Mouse (Mus musculus) kidney, postnatal 10 days (tissue): ENCODE measurements around the gene Ttf2.

Source experiments
- DNase-seq: peaks from one replicate; pipeline ENCODE4 v3.0.0; 2021; ENCODE audit warnings: mixed read lengths

Gene Ttf2

GRCm38 (mm10) chr3:100910621-100911020, 58.8 kb downstream of the Ttf2 start:
- DNase-seq, result peak; percentile 27

DNA sequence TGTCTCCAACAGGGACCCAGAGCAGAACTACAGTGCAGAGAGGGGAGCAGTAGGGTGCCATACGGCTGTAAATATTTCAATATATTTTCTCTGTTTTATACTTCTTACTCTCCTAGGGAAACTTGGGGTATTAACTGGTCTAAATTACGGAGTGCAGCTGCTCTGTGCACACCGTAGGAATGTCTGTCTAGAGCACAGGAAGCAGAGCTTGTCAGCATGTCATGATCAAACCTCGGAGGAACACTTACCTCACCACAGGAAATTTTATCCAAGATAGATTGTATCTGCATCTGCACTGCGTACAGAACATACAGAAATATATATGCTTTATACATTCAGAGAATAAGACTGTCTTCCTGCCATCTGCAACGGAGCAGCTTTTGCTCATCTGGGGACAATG, 60.9 kb downstream of the Ttf2 start:
- no peak for DNase-seq

- peak; percentile 34 for DNase-seq
Measured at GRCm38 (mm10) chr3:100906916-100907315, 62.5 kb downstream of the Ttf2 start.

DNA sequence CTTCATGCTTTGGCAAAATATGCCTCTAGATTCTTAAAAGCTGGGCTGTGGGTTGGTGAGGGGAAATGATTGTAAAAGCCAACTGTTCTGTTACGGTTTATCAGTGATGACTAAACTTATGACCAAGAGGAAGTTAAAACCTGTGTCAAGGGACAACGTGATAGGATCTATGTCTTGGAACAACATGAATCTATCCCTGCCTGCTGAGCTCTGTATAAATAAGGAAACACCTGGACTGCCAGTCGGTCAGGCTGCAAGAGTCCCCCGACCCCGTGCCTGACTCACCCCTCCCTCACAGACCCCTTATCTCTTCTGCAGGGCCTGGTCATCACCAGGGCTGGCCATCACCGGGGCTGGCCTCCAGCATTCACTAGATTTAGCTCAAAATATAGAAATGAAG, 63.3 kb downstream of the Ttf2 start:
- DNase-seq, result no peak

DNA sequence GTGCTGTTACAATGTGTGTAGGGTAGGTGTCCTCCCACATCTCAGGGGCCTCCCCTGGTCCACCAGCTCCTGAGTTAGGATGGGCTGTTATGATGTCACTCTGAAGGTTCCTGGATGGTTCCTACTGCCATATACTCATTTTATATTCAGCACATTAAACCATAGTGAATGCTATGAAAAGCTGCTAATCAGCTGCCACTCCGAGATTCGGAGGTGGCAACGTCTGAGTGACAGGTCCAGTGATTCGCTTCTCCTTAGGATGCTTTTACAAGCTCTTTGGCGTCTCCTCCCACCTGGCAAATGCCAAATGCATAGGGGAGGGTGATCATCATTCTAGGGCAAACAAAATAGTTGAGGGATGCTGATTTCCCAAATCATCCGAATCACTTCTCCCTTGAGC, 74.0 kb downstream of the Ttf2 start:
- no peak for DNase-seq

DNA sequence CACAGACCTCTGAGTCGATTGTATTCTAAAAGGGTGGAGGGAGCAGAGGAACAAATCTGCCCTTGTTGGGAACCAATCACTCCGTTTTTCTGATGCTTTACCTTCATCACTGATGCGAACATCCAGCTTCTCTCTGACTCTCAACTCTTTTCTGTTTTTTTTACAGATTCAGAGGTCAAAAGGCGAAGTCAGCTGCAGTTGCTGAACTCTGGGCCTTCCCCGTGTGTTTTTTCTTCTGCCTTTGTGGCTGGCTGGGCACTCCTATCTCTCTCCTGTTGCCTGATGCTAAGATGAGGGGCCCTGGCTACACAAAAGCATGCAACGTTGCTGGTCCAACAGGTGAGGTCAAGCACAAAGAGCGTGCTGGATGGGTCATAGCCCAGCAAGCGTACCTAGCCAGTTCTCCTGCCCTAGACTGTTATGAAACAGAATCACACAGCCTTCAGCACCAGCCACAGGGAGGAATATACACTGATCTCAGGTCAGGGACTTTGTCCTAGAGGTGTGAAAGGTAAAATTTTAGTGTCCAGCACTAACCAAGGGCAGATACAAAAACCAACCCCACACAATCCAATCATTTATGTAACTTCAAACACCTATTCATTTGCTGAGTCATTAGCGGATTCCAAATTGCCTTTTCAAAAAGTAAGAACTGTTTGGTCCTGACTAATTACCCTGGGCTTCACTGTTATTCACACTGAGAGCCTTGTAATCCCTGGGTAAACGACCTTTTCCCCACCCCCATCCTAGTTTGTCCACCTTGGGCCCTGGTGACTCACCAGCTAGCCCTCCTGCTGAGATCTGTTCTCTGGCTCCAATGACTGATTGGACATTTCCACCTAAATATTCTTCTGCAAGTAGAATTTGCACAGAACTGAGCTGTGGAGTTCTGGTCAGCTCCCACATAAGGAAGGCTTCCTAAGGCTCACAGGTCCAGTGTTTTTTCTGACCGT, 76.8 kb downstream of the Ttf2 start:
- no peak for DNase-seq

DNA sequence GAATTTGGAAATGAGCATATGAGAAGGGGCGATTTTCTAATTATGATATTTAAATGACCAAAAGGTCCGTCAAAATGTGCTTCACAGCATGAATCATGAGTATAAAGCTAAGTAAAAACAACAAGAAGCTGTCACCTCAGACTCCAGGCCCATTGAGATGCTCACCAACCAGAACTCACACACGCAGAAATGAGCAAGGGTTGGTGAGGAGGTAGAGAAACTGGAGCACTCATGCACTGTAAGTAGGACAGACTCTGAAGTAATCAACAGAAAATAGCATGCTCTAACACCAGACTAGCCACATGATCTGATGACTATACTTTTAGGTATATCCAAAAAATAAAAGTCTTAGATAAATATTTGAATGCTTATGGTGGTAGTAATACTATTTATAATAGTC, 79.1 kb downstream of the Ttf2 start:
- no peak for DNase-seq

DNA sequence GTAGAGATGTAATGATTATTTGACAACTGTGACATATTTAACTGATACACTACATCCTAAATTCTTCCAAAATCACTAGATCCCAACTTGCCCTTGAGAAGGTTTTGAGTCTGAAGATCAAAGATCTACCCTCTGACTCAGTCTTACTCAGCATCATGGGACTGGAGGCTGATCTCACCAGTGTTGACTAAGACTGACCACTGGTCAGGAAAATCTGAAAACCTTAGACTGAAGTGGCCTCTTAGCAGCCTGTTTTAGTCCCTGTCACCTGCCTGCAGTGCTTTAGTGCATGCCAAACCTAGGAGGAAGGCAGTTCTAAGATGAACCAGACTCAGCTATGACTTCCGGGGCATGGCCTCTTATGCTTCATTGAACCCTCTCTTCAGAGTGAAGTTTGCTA, 80.2 kb downstream of the Ttf2 start:
- DNase-seq, result no peak
